Mouse (Mus musculus) layer of hippocampus, postnatal 36 days (tissue): ENCODE data around the gene Sart3. TPM values are rescaled to one million over a fixed set of nuclear protein-coding genes. Genes with fewer than 3 reads are reported as not detected.
A peak's percentile ranks its signal among the peaks of the same experiment; 100 is the strongest.

Source experiments
- DNase-seq, 2 experiments: peaks; one replicate each; pipeline ENCODE4 v3.0.0; 2022
- total RNA-seq, 2 experiments: library from RNA; stranded (reverse); gene quantifications; 2 replicates each; pipeline ENCODE4 v1.2.3; 2021

Gene Sart3
- total RNA-seq, 2 experiments from 2014 or later, result 51.2 to 56.8 TPM

DNA sequence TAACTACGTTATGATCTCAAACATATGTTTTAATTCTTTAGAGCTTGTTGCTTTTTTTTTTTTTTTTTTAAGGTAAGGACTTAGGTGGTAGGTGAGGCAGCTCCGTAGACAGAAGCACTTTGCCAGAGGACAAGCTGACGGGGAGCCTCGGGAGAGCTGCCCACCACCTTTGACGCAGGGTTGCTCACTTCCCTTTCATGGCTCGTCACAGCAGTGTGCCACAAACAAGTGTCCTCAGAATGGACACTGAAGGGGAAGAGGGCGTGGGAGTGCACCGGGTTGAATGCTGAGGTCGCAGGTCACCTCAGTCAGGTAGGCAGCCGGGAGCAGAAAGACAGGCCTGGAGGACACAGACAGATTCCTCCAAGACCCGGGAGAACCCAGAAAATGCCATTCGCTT, 46.9 kb downstream of the Sart3 start:
- DNase-seq, result no peak

DNA sequence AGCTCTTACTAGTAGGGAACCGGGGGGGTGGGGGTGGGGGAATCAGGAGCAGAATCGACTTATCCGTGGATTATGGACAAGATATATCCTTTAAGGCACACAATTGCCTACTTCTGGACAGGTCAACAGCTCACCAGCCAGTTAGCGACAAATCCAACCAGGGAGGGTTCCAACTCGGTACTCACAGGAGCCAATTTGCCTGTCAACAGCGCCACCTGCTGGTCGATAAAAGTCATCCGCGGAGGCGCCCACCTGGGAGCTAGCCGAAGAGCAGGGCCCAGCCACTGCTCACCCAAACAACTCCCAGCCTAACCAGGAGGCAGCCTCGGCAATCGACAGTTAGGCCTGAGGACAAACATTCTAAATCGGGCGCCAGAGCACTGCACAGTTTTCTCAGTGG, 47.9 kb downstream of the Sart3 start, which contains the start of gene 1700069L16Rik:
Gene 1700069L16Rik (minus strand): TSS at position 327 of the 400 bp plus-strand sequence.
- DNase-seq, result peak; percentile 80 to 81

DNA sequence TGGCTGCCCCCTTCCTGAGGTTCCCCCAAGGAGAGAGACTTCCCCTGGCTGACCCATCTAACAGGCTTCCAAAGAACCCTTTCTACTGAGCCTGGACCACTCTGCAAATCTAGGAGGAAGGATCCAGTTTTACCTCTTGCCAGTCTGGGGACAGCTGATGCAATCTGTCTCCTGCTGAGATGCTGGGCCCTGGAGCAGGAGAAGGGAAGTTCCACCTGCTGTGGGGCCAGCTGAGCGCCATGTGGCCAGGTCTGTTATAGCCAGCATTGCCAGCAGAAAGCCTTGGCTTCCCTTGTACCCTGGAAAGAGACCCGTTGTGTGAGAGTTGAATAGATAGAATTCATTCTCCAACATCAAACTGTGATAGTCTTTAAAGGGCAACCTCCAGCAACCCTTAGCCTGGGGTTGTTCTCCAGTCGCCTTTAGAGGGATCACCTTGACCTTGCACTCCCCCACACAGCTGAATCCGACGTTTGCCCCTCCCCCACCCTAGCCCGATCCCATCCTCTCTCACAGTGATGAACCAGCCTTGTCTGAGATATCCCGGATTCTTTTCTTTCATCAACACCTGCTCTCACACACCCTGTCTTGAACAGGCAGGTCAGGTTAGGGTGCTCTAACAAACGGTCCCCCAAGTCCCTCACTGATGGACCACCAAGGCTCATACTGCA, 48.6 kb downstream of the Sart3 start:
- DNase-seq, result no peak

DNA sequence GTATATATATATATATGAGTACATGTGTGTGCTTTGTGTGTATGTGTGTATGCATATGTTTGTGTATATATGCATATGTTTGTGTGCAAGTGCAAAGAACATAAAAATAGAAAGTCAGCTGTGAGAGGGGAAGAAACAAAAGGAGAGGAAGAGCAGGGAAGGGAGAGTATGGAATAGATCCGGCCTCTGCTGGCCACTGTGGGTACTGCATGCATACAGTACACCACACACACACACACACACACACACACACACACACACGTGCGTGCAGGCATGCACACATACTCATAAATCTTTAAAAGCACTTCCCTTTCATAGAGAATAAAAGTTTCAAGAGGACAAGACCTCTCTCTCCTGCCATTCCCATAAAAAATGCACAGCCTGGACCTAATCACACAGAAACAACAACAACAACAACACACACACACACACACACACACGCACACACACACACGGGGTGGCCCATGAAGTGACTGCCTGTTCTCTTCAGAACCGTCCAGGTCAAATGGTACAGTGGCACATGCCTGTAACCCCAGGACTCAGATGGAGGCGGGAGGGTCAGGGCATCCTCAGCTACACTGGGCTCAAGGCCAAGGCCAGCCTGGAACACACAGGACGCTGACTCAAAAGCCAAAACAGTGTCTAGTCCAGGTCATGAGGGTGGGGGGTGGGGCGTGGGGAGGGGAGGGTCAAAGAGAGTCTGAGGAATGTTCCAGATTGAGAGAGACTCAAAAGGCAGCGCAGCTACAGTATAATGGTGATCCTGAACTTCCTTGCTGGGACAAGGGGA, 49.9 kb downstream of the Sart3 start:
- no peak for DNase-seq

DNA sequence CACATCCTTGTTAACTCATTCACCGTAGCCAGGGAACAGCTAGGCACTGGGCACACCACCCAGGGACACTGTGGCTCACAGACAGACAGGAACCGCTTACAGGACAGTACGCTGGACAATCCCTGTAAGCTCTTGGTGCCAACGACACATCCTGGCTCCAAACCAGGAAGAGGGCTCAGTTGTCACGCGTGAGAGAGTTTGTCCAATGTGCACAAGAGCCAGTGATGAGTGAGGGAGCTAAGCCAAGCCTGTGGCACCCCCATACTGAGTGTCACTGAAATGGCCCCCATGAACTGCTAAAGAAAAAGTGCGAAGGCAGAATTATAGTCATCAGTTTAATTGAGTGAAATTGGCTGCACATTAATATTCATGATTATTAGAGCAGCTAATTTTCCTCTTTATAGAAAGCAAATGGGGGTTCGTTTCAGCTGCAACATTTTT, 53.1 kb downstream of the Sart3 start:
- no peak for DNase-seq

DNA sequence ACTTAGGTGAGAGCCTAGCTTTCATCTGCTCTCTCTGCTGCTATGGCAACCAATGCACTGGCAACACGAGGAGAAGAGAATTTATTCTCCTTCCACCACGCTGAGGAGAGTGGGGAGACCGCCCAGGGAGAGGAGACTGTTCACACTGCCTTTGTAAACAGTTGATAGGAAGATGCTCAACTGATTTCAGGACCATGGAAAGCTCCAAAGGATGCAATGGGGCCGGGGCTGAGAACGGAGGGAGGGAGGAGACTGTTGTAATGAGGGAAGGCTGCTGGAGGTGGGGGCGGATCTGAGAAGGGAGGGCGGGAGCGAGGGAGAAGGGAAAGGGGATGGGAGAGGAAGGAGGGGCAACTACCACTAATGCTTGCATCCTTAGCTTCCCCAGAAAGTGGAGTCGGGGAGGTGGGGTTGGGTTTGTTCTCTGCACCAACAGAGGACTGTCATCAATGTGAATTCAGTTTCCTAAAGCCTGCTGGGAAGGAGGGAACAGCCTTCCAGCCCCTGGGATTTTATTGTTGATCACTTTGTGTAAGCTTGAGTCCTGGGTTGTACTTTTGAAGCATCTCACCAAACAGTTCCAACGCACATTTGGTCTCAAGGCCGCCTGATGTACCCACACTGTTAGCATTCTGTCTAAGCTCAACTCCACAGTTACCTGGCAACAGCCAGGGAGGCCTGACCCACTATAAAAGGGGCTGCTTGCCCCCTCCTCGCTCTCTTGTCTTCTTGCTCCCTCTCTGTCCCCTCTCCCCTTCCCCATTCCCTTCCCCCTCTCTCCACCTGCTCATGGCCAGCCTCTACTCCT, 55.5 kb downstream of the Sart3 start:
- DNase-seq, result peak in 1 of 2 experiments; percentile 63

DNA sequence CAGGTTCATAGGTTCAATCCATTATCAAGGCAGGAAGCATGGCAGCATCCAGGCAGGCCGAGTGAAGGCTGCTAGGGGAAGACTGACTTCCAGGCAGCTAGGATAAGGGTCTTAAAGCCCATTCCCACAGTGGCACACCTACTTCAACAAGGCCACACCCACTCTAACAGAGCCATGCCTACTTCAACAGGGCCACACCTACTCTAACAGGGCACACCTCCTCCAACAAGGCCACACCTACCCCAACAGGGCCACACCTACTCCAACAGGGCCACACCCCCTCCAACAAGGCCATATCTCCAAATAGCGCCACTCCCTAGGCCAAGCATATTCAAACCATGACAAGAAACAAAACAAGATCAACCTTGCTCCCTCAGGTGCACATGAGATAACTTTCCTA, 59.4 kb downstream of the Sart3 start:
- DNase-seq, result no peak

DNA sequence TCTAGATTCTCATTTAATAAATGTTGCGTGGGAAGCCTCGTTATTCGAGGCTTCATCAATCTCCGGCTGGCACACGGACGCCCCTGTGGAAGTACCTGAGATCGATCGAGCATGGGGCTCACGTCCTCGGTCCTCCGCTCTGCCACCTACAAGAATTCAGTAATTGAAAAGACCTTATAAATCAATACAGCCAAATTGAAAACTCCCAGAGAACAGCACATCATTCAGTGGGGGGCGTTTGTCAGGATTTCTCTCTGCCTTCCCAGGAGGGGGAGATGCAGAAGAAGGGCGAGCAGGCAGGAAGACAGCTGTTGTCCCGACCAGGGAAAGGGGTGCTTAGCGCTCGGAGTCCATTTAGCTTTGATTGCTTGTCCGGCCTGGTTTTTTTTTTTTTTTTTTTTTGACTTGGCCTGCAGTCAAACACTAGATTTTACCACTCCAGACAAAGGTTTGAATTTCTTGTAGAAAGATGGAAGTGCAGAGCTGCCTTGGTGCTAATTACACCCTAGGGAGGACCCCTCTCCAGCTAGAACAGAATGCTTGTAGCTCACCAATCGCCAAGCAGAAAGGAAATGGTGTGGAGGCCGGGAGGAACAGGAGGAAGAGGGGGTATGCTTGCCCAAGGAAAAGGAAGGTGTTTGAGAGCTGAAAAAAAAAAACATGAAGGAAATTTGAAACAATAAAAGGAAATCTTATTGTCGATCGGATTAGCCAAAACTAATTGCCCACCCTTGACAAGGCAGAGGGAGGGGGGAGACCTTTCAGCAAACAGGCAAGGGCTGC, 68.3 kb downstream of the Sart3 start:
- no peak for DNase-seq

DNA sequence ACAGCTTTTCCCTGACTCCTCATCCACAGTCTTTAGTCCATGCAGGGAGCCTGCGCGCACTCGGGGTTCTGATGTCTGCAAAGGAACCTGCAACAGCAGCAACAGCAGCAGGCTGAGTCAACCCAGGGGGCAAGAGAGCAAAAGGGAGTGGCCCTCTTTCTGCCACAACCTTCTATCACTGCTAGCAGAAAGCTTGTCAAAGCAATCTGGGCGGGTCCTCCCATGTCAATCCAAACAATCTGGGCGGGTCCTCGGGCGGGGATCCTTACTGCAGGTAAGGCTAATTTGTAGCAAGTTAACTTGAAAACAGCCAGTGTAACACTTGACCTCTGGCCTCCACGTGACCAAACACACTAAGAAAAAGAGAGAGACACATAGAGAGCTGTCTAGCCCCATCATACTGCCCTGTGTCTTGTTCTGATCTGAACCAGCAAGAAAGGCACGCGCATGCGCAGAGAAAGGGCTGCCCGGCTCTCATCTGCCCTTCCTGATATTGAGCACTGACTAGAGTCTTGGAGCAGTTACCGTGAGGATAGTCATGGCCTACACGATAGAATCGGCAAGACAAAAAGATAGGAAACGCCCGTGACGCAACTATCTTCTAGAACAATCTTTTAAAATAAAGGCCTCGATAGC, 71.8 kb downstream of the Sart3 start:
- DNase-seq, result no peak

DNA sequence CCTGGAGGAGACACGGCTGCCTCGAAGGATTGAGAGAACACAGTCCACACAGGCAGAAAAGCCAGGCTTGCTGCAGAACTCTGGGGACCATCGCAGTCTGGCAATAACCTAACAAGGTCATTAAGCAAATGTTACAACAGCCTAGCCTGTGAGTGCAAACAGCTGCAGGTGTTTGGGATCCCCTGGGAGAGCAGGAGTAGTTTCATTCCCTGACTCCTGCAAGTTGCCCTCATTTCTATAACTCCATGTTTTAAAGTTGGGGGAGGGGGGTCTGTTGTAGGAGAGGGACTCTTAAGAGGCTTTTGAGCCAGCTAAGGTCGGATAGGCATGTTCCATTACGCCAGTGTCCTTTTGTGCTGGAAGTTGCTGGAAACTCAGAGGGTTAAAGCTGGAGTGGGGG, 77.9 kb downstream of the Sart3 start:
- no peak for DNase-seq

DNA sequence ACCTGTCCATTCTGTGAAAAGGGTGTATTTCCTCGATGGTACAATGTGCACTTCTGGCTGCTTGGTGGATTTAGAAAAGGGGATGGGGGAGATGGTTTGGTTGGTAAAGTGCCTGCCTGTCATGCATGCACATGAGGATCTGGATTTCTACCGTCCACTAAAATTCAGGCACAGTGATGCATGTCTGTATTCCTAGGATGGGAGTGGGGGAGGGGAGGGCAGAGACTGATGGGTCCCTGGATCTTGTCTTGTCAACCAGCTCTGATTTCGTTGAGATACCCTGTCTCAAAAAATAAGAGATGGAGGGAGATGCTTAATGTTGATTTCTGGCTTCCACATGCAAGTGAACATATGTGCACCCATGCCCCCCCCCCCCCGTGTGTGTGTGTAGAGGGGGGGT, 78.3 kb downstream of the Sart3 start:
- no peak for DNase-seq

DNA sequence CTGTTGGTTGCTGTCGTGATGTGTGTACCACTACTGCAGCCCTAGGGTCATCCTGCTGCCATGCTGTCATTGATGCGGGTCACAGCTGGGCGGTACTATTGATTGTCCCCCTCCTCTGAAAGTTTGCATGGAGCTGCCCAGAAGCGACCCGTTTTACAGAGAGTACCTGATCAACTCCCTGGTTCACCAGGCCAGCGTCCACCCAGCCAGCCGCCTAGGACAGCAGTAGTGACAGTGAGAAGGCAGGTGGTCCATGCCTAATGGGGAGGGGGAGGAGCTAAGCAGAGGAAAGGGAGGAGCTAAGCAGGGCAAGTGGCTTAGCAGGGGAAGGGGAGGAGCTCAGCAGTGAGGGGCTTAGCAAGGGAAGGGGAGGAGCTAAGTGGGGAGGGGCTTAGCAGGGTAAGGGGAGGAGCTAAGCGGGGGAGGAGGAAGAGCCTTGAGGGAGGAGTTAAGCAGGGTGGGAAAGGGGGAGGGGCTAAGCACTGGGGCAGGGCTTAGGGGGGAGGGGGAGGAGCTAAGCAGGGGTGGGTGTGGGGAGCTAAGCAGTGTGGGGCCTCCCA, 79.0 kb downstream of the Sart3 start:
- DNase-seq, result no peak

Other genes with a start within 250 kb of the Sart3 start
- 1 to 10 TPM; 4.0 TPM for gene Cmklr1, start 122.1 kb downstream of the Sart3 start, total RNA-seq
- gene 1700069L16Rik, start 47.7 kb downstream of the Sart3 start, total RNA-seq, result not detected
- 10 to 100 TPM; 11.8 to 12.6 TPM for gene Ficd, start 36.7 kb downstream of the Sart3 start, total RNA-seq
- 100 to 1,000 TPM; 110 to 126 TPM for gene Iscu, start 238 bp upstream of the Sart3 start, total RNA-seq
- 10 to 100 TPM; 22.0 to 25.7 TPM for gene Tmem119, start 28.0 kb upstream of the Sart3 start, total RNA-seq
- 10 to 100 TPM; 30.2 to 30.3 TPM for gene Selplg, start 60.1 kb upstream of the Sart3 start, total RNA-seq
- 10 to 100 TPM; 86.9 to 99.4 TPM for gene Coro1c, start 136.2 kb upstream of the Sart3 start, total RNA-seq
- gene Ssh1, start 221.4 kb upstream of the Sart3 start, total RNA-seq, result 10 to 100 TPM; 27.9 to 30.9 TPM
- gene Dao, start 231.2 kb upstream of the Sart3 start, total RNA-seq, result under 1 TPM; 0.22 to 0.28 TPM